Mouse (Mus musculus): Measurements from ENCODE around the gene Mei4.

- no peak for TF ChIP-seq CTCF (IDR thresholded peaks at IDR 0.05; ENCODE audit: borderline replicate concordance, extremely low read depth, insufficient read depth, insufficient read length)
- no peak for TF ChIP-seq POLR2A (IDR thresholded peaks at IDR 0.05; ENCODE audit: borderline replicate concordance, extremely low read depth, insufficient read depth, insufficient read length, poor library complexity, severe bottlenecking)
Measured at GRCm38 (mm10) chr9:81982461-81982860, 119.0 kb downstream of the Mei4 start.
